Mouse (Mus musculus) lung, adult 18-20 months (tissue): ENCODE data around the gene Rasgef1b.

Experiments used
- DNase-seq, 2 experiments: peaks; one replicate each; pipeline ENCODE4 v3.0.0; 2022; ENCODE audit warnings: mixed read lengths in 2 of 2

Gene Rasgef1b

DNA sequence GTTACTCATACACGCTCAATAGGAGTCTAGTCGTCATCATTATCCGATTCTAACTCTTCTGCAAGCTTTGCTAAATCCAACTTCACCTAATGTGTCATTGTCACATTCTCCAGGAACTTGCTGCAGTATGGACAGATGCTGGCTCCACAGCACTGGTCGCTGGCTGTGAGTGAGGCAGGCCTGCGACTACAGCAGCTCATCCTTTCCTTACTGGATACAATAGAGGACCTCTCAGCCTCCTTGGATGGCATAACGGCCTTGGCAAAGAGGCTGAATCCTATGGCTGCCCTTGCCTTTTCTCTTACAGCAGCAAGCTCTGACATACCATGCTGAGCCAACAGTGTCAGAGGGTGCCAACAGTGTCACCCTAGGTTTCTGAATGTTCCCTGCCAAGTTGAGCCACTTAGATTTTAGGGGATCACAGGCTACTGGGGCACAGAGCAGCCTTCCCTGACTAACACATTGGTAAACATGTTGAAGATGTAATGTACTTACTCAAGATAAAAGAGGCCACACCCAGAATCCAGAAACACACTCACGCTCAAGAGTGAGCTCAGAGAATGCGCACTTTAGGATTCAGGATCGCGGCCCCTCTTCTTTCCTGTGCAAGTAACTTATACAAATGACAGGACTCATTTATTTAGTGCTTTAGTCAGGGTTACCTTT is 340.1 kb downstream of the Rasgef1b start:
- no peak for DNase-seq

DNA sequence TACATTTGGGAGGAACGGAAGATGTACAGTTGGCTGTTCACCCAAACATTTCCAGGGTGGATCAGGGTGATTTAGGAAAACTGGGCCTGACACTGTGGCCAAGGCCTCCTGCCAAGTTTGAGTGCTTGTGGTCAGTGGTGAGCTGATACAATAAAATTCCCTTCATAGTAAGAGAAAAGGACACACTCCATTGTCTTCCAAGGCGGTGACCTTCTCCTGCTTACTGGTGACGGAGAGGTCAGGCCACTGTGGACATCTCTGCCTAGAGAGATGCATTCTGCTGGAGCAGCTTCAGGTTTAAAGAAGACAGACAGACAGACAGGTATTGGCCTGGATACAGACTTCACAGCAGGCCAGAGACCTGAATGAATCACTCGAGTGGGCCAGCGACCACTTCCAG is 340.7 kb downstream of the Rasgef1b start:
- DNase-seq: no peak

- no peak for DNase-seq
Observed at GRCm38 (mm10) chr5:99387185-99387981, 341.5 kb downstream of the Rasgef1b start.

DNA sequence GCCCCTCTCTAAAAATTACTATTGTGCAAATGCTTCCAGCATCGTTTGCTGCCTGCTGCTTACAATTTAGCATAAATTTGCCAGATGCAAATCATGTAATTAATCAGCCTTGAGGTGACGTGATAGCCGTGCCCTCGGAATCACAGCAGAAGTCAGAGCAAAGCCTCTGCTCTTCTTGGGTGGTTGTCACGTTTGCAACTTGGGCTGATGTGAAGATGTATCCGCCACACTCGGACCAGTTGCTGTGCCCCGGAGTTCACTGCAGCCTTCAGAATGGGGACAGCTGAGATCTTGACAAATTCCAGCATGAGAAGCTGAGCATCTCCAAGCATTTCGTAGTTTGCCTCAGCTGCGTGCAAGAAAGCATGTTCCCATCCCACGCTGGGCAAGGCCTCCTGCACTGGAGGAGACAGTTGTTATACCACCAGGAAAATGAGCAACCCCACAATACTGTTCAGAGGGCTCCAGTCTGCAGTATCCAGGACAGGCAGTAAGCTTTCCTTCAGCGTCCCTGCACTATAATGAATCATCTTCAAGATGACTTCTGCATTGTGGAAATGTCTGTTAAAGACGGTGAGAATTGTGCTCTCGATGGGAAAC is 342.5 kb downstream of the Rasgef1b start:
- DNase-seq: no peak

GRCm38 (mm10) chr5:99385737-99386136 is 343.1 kb downstream of the Rasgef1b start:
- no peak for DNase-seq

DNA sequence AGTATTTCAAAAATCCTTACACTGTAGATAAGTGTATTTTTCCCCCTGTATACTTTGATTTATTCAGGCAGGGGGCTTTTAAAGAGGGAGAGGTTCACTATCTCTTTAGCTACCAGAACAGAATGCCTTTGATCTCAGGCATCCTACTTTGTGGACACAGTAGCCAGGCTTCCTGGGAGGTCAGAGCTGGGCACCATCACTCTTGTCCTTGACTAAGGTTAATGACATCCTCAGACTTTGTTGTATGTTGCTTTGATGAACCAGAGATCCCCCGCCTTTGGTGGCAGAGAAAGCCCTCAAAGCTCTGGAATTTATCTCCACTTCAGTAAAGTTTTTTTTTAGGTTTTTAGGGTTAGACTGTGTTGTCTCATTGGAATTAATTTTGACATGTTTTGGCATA is 343.8 kb downstream of the Rasgef1b start:
- no peak for DNase-seq

DNA sequence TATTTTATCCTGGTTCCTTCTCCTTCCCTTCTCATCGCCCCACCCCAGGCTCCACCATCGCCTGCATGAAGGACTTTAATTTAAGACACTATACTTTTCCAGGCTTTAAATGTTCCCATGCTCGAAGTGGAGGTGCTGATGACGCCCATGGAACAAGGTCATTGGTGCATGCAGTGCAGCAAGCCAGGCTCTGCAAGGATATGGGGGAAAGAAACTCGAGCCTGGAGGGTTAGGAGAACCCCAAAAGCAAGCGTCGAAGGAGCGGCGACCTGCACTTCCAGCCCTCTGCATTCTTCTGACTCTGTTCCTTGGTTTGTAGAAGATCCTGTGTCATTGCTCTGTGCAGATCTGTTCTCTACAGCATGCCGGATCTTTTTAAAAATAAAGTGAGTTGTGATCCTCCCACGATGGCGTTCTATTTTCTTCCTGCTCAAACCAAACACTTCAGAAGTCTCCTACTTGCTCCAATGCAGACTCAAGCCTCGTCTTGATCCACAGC is 345.0 kb downstream of the Rasgef1b start:
- DNase-seq: no peak

GRCm38 (mm10) chr5:99382786-99383185 is 346.1 kb downstream of the Rasgef1b start:
- peak in 1 of 2 experiments; percentile 21 for DNase-seq

DNA sequence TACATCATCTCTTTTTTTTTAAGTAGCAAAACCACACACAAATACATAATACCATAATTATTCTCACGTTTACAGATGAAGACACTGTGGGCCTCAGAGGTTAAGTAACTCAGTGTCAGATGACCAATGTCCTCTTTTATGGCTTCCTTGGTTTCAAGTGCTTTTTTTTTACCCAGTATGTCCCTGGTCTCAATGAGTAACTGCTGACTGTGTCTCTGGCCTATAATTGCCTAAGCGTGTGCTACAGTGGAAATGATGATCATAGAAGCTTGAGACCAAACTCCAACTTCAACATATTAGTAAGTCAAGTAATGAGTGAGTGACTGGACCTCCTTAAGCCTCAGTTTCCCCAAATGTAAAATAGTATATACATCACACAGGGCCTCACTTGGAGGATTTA is 347.2 kb downstream of the Rasgef1b start:
- no peak for DNase-seq

GRCm38 (mm10) chr5:99380882-99381281 is 348.0 kb downstream of the Rasgef1b start:
- no peak for DNase-seq

DNA sequence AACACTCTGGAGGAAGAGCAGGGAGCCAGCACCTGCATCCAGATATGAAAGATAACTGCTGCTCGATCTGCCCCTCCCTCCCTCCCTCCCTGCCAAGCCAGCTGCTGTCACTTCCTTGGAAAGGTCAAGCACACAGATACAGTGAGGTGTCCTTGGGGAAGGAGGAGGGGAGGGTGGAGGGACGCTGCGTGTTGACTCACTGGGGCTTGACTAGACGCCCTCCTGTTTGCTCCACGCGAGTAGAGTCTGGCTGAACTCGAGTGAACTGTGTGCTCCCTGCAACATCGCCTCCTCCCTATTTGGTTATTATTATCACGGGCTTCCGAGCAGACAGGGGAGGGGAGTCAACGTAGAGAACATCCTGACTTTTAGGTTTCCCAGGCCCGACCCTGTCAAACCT is 348.7 kb downstream of the Rasgef1b start:
- DNase-seq: no peak

DNA sequence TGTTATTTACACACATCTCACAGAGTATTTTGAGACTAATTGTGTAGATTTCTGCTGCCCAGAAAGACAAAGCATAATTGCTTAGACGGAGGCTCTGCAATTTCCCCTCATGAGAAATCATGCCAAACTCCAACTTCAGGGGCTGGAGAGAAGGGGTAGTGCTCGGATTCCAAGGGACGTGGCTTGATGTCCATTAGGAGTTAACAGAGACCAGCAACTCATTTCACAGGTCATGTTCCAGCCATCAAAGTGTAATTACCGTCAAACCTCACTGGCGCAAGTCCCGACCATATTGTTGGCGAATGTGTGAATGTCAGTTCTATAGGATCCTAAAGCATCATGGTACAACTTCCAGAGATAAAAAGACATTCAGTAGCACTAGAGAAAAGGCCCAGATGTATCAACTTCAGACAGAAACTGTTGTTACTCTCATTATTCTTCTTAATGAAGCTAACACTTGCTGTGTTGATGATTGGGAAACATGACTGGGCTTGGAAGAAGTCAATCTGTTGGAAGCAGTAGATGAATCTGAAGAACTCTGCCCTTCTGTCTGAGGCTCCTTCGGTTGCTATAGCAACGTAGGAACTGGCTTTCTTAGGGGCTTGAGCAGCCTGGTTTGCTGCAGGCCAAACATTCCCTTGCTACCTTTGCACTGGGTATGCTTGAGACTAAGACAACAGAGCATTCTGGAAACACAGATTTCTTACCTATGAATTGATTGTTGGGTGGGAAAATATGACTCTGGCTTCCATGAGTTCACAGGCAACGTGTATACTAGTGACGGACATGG is 350.2 kb downstream of the Rasgef1b start:
- no peak for DNase-seq

DNA sequence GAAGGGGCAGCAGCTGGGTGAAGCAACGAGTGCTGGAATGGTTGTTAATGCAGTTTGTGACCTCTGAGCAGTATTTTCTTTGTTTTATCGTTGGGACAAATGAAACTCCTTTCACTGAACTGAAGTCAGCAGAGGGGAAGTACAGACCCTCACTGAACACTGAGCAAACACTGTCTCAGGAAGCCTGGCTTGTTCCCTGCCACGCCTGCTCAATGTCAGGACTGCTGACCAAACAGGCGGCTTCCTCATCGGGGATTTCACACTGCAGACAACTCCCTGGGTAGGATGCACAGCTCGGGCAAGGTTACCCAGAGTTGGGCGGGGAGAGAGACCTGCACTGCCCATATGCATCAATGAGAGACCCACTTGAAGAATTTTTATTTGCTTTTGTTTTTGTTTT is 353.1 kb downstream of the Rasgef1b start:
- no peak for DNase-seq

GRCm38 (mm10) chr5:99374460-99374859 is 354.4 kb downstream of the Rasgef1b start:
- no peak for DNase-seq

DNA sequence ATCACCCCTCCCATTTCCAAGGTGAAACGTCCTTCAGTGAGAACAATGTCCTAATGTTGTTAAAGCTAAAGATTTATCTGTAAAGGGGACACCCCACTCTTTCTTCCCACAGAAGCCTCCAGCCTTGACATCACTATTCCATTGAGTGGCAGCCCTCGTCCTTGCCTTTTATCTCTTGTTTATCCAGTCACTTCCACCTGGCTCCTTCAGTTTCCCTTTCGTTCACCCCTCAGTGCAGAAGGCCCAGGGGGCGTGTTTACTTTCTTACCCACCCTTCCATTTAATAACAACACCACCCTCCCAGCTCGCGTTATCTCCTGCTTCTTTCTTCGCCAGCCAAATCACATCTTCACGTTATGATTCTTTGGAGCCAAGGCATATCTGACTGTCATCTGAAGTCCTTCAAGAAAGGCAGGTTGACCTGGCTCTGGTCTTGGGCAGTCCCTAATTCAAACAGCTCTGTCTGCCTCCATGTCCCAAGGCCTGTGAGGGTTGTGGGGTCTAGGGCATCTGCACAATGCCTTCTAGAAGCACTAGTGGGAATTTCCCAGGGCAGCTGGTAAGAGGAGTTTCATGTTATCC is 355.2 kb downstream of the Rasgef1b start:
- no peak for DNase-seq

DNA sequence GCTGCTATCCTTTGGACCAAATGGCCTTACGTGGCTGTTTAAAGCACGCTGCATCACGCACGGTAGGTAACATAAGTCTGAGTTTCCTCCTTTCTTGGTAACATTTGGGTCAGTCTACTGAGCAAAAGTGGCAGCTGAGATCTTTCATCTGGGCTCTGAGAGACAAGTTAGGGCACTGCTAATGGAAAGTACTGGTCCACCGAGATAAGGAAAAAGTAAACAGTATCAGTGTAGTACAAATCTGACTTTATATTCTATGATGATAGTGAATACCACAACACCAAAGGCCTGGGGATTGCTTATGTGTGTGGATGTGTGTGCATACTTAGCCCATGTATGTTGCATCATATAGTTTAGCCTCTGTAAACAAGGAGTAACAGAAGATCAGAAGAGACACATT is 358.2 kb downstream of the Rasgef1b start:
- DNase-seq: no peak

DNA sequence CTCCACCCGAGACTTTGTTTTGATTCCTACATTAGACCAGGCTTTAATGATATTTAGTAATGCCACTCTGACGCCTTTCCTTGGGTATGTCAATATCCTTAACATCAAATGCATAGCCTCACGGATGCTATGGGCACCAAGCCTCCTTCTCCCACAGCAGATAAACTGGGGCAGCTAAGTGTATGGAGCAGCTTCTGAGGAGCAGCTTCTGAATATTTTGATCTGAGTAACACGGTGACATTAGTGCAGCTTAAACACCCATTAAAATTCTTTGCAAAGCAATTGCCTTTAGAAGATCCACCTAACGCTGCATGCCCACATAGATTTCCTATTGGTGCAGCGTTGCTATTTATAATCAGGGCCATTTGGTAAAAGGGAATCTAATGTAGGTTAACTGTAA is 359.6 kb downstream of the Rasgef1b start:
- DNase-seq: no peak

GRCm38 (mm10) chr5:99368615-99369014 is 360.2 kb downstream of the Rasgef1b start:
- DNase-seq: no peak

GRCm38 (mm10) chr5:99360531-99360930 is 368.3 kb downstream of the Rasgef1b start:
- no peak for DNase-seq

- DNase-seq: no peak
Observed at GRCm38 (mm10) chr5:99359251-99359650, 369.6 kb downstream of the Rasgef1b start.

- no peak for DNase-seq
Observed at GRCm38 (mm10) chr5:99354640-99355132, 374.2 kb downstream of the Rasgef1b start.

DNA sequence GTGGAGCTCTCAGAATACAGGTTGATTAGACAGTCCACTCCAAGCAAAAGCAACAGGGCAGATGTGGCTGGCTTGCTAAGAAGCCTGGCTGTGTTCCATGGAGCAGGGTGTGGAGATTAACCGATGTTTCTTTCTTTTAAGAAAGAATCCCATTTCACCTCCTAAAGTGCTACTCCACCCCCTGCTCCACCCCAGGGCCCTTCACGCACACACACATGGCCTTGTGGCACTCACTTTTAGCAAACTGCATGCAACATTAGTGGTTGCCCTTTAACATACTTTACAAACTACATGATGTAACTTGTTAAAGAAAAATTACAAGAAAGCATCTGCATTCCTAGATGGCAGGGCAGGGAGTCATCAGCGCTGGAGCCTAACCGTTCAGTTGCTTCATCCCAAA is 378.8 kb downstream of the Rasgef1b start:
- DNase-seq: no peak
